Mouse (Mus musculus) midbrain, embryonic 12.5 days (tissue): ENCODE measurements at regions not wholly inside any gene's neighbourhood (a gene's known extent, or its start where the extent isn't known, plus 50 kb on each side); places are given as distances from the start of the nearest gene placed in this dataset.
A peak's percentile ranks its signal among the peaks of the same experiment; 100 is the strongest.
"Not testable (repeated sequence)": the region's sequence is repeated elsewhere in the genome, so short reads cannot be mapped to it uniquely, and the experiment has no call there.

Experiments used
- ATAC-seq: fragments of 200-750 bp; cut with Nextera tagmentation; 2 replicates; pipeline ENCODE4 v1.8.0; 2017; ENCODE audit warnings: low read depth, moderate TSS enrichment, moderate library complexity; ENCODE audit not compliant: low FRiP score
- H3K27ac ChIP-seq: fragments of 300-500 bp; sonication (generic); replicated peaks from 2 replicates; pipeline ENCODE4 v1.5.1; 2016; ENCODE audit warnings: mild to moderate bottlenecking
- H3K27me3 ChIP-seq: fragments of 300-500 bp; sonication (generic); 2 replicates; pipeline ENCODE4 v1.6.1; 2016; ENCODE audit warnings: mild to moderate bottlenecking
- H3K36me3 ChIP-seq: fragments of 300-500 bp; sonication (generic); 2 replicates; pipeline ENCODE4 v1.6.1; 2016
- H3K4me1 ChIP-seq: fragments of 300-500 bp; sonication (generic); 2 replicates; pipeline ENCODE4 v1.6.1; 2016
- H3K4me2 ChIP-seq: fragments of 300-500 bp; sonication (generic); replicated peaks from 2 replicates; pipeline ENCODE4 v1.6.1; 2016; ENCODE audit warnings: mild to moderate bottlenecking, moderate library complexity
- H3K4me3 ChIP-seq: fragments of 300-500 bp; sonication (generic); 2 replicates; pipeline ENCODE4 v1.5.1; 2016; ENCODE audit warnings: mild to moderate bottlenecking
- H3K9ac ChIP-seq: fragments of 300-500 bp; sonication (generic); replicated peaks from 2 replicates; pipeline ENCODE4 v1.6.1; 2016; ENCODE audit warnings: mild to moderate bottlenecking, moderate library complexity
- H3K9me3 ChIP-seq: fragments of 300-500 bp; sonication (generic); 2 replicates; pipeline ENCODE4 v1.6.1; 2016; ENCODE audit warnings: mild to moderate bottlenecking
- WGBS: fragments of 180-500 bp; shearing (Covaris S2); methylation state at CpG from one replicate; pipeline ENCODE4 v1.1.7; 2016; 5-methylcytosine and 5-hydroxymethylcytosine counted together

- Histone ChIP-seq H3K4me2 (no peak overlapping the region), H3K27ac (no peak overlapping the region), H3K36me3 (no peaks in the 10 kb centered on the region), H3K4me3 (no peak overlapping the region), H3K9ac (no peak overlapping the region), H3K9me3 (no peaks in the 10 kb centered on the region), H3K27me3 (no peaks in the 10 kb centered on the region), H3K4me1 (no peaks in the 10 kb centered on the region)
- 91% methylated on average over 5 of the region's 5 CpGs for WGBS
- ATAC-seq = no peak
Observed at GRCm38 (mm10) chr16:76483419-76483818, 109.8 kb upstream of the Nrip1 start.

DNA sequence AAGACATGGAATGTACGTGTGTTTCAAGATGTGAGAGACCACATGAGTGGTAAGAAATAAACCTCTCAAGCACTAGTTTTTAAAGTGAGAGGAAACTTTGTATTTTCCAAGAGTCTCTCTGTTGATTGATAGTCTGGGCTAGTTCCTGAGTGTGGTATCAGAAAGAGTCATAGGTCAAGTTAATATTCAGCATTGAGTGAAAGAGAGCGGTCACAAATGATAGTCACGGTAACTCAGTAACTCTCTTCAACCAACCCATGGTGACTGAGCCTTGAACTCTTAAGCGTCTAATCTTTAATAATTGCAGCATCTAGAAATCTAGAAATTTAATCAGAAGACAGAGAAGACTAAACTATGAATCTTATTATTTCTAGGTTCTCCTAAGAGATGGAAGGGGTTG is 108.3 kb upstream of the Nrip1 start:
- Histone ChIP-seq H3K4me2 (no peak overlapping the region), H3K27ac (no peak overlapping the region), H3K27me3 (no peaks in the 10 kb centered on the region), H3K9me3 (no peaks in the 10 kb centered on the region), H3K9ac (no peak overlapping the region), H3K4me3 (no peak overlapping the region), H3K4me1 (no peaks in the 10 kb centered on the region), H3K36me3 (no peaks in the 10 kb centered on the region)
- WGBS = 91% methylated on average over 4 of the region's 4 CpGs
- no peak for ATAC-seq

- no peaks in the 10 kb centered on the region for H3K36me3 ChIP-seq
- WGBS = 84% methylated on average over 8 of the region's 8 CpGs
- no peak overlapping the region for H3K4me2 ChIP-seq
- H3K9me3 ChIP-seq = no peaks in the 10 kb centered on the region
- no peak overlapping the region for H3K4me3 ChIP-seq
- no peaks in the 10 kb centered on the region for H3K27me3 ChIP-seq
- no peak overlapping the region for H3K9ac ChIP-seq
- no peak overlapping the region for H3K27ac ChIP-seq
- no peaks in the 10 kb centered on the region for H3K4me1 ChIP-seq
- no peak for ATAC-seq
Observed at GRCm38 (mm10) chr16:76477474-76477873, 103.8 kb upstream of the Nrip1 start.

DNA sequence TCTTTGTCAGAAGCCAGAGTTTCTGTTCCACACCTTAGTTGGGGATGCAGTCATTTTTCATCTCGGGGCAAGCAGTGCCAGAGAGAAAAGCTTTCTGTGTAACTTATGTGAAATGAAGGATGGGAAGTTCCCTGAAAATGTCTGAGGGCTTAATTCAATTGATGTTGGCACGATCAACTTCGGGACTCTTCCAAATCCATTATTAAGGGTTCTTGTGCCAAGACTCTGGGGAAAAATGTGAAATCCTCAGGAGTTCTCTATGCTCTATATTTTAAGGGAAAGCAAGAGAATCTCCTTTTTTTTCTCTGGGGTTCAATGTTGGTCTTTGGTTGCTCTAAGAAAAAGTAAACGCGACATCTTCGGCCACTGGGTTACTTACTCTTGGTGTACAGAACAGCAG is 100.9 kb upstream of the Nrip1 start:
- Histone ChIP-seq H3K9ac (no peak overlapping the region), H3K27me3 (no peaks in the 10 kb centered on the region), H3K9me3 (no peaks in the 10 kb centered on the region), H3K4me1 (no peaks in the 10 kb centered on the region), H3K4me2 (no peak overlapping the region), H3K36me3 (no peaks in the 10 kb centered on the region), H3K27ac (no peak overlapping the region), H3K4me3 (no peak overlapping the region)
- no peak for ATAC-seq
- WGBS = 94% methylated on average over 6 of the region's 6 CpGs

DNA sequence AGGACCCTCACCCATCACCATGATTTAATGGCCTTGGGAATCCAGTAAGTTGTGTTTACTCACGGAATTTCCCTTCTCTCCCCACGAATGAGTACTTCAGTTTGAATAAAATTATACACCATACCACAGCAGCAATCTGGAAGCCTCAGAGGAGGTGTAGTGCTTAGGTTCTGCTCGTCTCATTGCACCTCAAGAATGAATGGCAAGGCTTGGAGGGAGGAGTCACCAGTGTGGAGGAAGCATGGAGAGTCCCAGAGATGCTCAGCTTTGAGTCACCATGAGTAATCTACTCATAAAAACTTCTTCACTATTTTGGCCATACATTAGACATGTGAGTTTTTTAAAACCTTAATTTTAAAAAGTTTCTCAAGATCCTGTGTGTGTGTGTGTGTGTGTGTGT is 98.8 kb upstream of the Nrip1 start:
- no peaks in the 10 kb centered on the region for H3K36me3 ChIP-seq
- H3K9me3 ChIP-seq = no peaks in the 10 kb centered on the region
- H3K27ac ChIP-seq = no peak overlapping the region
- no peak overlapping the region for H3K9ac ChIP-seq
- WGBS = 84% methylated on average over 3 of the region's 3 CpGs
- H3K4me2 ChIP-seq = no peak overlapping the region
- H3K27me3 ChIP-seq = no peaks in the 10 kb centered on the region
- ATAC-seq = no peak
- H3K4me1 ChIP-seq = no peaks in the 10 kb centered on the region
- no peak overlapping the region for H3K4me3 ChIP-seq

- Histone ChIP-seq H3K4me2 (no peak overlapping the region), H3K36me3 (no peaks in the 10 kb centered on the region), H3K4me3 (no peak overlapping the region), H3K4me1 (no peaks in the 10 kb centered on the region), H3K9ac (no peak overlapping the region), H3K27ac (no peak overlapping the region), H3K27me3 (no peaks in the 10 kb centered on the region), H3K9me3 (no peaks in the 10 kb centered on the region)
- 70% methylated on average over 3 of the region's 3 CpGs for WGBS
- ATAC-seq = no peak
Observed at GRCm38 (mm10) chr16:76471081-76471480, 97.5 kb upstream of the Nrip1 start.

GRCm38 (mm10) chr16:76459521-76459920 is 85.9 kb upstream of the Nrip1 start:
- Histone ChIP-seq H3K36me3 (no peaks in the 10 kb centered on the region), H3K4me2 (no peak overlapping the region), H3K4me3 (no peak overlapping the region), H3K27ac (no peak overlapping the region), H3K27me3 (peaks cover 7% of the 10 kb centered on the region), H3K9me3 (no peaks in the 10 kb centered on the region), H3K4me1 (no peaks in the 10 kb centered on the region), H3K9ac (no peak overlapping the region)
- 78% methylated on average over 1 of the region's 1 CpGs for WGBS
- ATAC-seq = no peak

GRCm38 (mm10) chr16:76456300-76456599 is 82.6 kb upstream of the Nrip1 start:
- H3K4me1 ChIP-seq, ATAC-seq: not testable (repeated sequence)
- peaks cover 15% of the 10 kb centered on the region for H3K27me3 ChIP-seq

DNA sequence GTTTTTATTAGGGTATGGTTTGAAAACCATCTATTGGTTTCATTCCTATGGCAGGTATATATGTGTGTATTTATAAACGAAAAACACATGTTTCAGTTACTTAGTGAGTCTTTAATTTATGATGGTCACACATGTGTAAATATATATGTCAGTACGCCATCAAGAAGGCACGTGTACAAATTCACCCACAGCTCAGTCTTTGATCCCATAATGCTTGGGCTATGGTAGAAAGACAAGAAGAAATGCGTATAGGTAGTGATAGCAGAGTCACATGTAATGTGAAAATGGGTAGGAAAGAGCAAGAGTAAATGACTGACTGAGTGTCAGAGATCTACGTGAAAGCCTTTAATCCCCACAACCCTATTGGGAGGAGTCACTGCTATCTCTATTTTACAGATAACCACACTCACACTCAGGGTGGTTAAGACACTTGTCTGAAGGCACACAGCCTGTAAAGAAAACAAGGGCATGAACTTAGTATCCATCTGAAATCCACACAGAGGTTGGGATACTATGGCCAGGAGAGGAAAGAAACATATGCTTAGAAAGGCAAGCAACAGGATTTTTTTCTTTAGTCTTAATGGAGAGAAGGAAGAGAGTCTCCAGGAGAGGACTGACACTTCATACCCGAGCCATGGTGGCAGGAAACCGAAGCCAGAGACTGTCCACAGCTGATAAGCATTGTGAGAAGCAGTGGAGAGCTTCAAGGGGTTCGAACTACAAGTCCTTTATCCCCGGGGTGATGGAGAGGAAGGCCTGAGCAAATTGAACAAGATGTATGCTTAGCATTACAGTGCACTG is 82.1 kb upstream of the Nrip1 start:
- no peak overlapping the region for H3K27ac ChIP-seq
- peaks cover 15% of the 10 kb centered on the region for H3K27me3 ChIP-seq
- H3K4me1 ChIP-seq = peaks cover 9% of the 10 kb centered on the region
- H3K9me3 ChIP-seq = peaks cover 3% of the 10 kb centered on the region; the same call in 1 of the 2 replicates
- H3K4me2 ChIP-seq = no peak overlapping the region
- H3K4me3 ChIP-seq = no peak overlapping the region
- no peak for ATAC-seq
- H3K36me3 ChIP-seq = no peaks in the 10 kb centered on the region
- H3K9ac ChIP-seq = no peak overlapping the region
- 80% methylated on average over 9 of the region's 9 CpGs for WGBS

More at GRCm38 (mm10) chr16:76456300-76456599, 82.6 kb upstream of the Nrip1 start:
- not testable (repeated sequence) for H3K4me3 ChIP-seq, H3K4me2 ChIP-seq, H3K9ac ChIP-seq, H3K9me3 ChIP-seq, H3K27ac ChIP-seq, H3K36me3 ChIP-seq
- 76% methylated on average over 2 of the region's 2 CpGs for WGBS

DNA sequence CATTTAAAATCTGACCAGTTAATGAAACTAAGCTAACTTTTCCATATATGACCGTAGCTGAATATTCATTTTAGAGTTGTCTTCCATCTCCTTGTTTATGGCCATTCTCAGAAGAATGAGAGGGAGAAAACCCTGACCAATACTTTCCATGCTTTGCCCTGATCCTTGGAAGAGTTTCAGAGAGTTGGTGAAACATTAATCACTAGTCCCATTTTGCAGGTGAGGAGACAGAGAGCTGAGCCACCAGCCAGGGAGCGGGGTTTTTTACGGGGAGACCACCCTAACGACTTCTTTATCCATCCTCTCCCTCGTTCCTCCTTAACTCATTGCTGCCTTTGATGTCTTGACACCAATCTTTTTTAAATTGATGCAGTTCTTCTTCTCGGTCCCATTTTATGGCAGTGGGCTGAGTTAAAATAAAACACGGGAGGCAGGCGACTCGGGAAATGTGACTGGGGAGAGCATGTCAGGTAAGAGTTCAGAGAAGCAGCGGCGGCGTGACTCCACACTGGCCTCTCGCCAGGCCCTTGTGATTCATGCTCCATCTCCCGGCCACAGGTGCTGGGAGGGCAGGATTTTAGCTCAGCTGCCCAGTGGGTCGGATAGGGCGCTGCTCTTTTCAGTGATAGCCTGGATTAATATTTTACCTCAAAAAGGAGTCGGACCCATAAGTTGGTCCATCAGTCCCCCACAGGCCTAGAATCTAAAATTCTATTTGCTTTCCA is 81.3 kb upstream of the Nrip1 start:
- Histone ChIP-seq H3K9me3 (peaks cover 3% of the 10 kb centered on the region; the same call in 1 of the 2 replicates), H3K9ac (no peak overlapping the region), H3K27me3 (peaks cover 15% of the 10 kb centered on the region), H3K4me2 (no peak overlapping the region), H3K4me1 (peaks cover 9% of the 10 kb centered on the region), H3K36me3 (no peaks in the 10 kb centered on the region), H3K4me3 (no peak overlapping the region), H3K27ac (no peak overlapping the region)
- 69% methylated on average over 17 of the region's 17 CpGs for WGBS
- ATAC-seq = no peak

DNA sequence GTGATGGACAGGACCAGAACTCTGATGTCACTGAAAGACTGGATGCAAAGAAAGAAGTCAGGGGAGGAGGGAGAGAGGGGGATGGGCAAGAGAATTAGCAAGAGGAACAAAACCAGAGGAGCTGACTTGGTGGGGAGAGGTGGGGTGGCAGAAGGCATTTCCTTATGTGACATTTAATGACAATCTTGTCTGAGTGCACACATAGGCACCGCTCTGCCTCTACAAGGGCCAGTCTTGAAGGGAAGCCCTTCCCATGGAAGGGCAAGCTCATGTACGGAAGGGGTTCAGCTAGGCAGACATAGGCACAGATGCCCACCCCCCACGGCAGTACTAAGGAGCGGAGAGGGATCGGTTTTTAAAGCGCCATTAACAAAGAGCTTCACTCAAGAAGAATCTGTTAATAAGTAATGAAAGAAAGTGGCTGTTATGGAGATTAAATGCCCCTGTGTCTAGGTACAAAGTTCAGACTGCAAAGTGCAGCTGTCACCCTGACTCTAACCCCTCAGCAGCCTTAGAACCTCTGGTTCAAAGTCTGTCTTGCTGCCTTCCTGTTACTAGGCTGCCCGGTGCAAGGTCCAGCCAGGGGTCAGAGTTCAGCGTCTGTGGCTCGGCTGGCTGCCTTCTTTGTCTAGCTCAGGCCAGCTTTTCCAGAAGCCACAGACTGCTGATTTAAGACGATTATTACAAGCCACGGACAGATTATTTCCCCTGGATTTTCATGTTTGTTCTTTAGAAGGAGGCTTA is 80.0 kb upstream of the Nrip1 start:
- no peak overlapping the region for H3K4me3 ChIP-seq
- H3K9me3 ChIP-seq = peaks cover 3% of the 10 kb centered on the region; the same call in 1 of the 2 replicates
- no peaks in the 10 kb centered on the region for H3K36me3 ChIP-seq
- peaks cover 15% of the 10 kb centered on the region for H3K27me3 ChIP-seq
- H3K4me1 ChIP-seq = peaks cover 9% of the 10 kb centered on the region
- H3K9ac ChIP-seq = no peak overlapping the region
- H3K27ac ChIP-seq = 0 out of 2 replicates have a peak overlapping the region, but pooled peaks have one; percentile 15
- WGBS = 7% methylated on average over 11 of the region's 11 CpGs
- ATAC-seq = peak; percentile 82
- H3K4me2 ChIP-seq = peak overlapping the region; percentile 12

DNA sequence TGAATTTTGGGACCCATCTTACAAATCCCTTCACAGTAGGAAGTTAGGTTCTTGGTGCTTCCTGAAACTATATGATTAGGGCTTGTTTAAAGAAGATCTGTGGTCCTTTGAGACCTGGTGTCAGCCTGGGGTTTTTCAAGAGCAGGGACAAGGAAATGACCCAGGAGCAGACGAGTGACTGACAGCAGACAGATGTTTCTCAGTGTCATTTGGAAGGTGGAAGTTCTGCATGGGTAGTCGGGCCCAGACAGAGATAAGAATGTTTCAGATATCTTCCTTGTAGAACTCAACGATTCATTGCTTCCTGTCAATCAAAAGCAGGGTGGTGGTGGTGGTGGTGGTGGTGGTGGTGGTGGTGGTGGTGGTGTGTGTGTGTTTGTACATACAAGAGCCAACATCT is 75.1 kb upstream of the Nrip1 start:
- Histone ChIP-seq H3K4me2 (no peak overlapping the region), H3K9me3 (peaks cover 3% of the 10 kb centered on the region; the same call in 1 of the 2 replicates), H3K9ac (no peak overlapping the region), H3K4me1 (peaks cover 6% of the 10 kb centered on the region), H3K27me3 (0 out of 2 replicates have a peak, but pooled peaks cover 8% of the 10 kb centered on the region), H3K27ac (no peak overlapping the region), H3K4me3 (no peak overlapping the region), H3K36me3 (no peaks in the 10 kb centered on the region)
- 83% methylated on average over 3 of the region's 3 CpGs for WGBS
- ATAC-seq = no peak
